Mouse (Mus musculus): Measurements from ENCODE around the gene Chka.

Gene Chka

GRCm38 (mm10) chr19:3846676-3847604 is 4.6 kb upstream of the Chka start:
- DNase-seq = no peak

- DNase-seq = no peak
These were observed 3.9 kb upstream of the Chka start for GRCm38 (mm10) chr19:3847711-3848110.

- DNase-seq = peak; percentile 38
These were observed 3.3 kb upstream of the Chka start for GRCm38 (mm10) chr19:3848207-3848808.

GRCm38 (mm10) chr19:3849251-3849650 is 2.3 kb upstream of the Chka start:
- no peak for DNase-seq

GRCm38 (mm10) chr19:3850076-3850475 is 1.5 kb upstream of the Chka start:
- DNase-seq = no peak

- peak; percentile 83 for DNase-seq
These were observed 615 bp upstream of the Chka start for GRCm38 (mm10) chr19:3850847-3851469.

DNA sequence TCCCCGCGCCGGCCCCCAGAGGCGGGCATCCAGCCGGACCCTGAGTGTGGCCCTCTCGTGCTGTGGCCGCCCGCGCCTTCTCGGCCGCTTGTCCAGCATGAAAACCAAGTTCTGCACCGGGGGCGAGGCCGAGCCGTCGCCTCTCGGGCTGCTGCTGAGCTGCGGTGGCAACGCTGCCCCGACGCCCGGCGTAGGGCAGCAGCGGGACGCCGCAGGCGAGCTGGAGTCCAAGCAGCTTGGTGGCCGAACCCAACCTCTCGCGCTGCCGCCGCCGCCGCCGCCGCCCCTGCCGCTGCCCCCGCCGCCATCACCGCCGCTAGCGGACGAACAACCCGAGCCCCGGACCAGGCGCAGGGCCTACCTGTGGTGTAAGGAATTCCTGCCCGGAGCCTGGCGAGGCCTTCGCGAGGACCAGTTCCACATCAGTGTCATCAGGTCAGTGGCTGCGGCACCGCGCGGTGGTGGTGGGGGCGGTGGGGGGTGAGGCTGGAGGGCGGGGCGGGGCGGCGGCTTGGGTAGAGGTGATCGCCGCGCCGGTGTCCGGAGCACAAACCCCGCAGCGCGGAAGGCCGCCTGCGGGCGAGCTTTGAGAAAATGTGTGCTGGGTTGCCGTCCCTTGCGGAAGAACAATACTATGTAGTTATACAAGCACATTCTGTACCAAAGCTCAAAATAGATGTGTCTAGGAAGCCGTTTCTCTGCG is 557 bp downstream of the Chka start:
- peak; percentile 75 for DNase-seq

DNA sequence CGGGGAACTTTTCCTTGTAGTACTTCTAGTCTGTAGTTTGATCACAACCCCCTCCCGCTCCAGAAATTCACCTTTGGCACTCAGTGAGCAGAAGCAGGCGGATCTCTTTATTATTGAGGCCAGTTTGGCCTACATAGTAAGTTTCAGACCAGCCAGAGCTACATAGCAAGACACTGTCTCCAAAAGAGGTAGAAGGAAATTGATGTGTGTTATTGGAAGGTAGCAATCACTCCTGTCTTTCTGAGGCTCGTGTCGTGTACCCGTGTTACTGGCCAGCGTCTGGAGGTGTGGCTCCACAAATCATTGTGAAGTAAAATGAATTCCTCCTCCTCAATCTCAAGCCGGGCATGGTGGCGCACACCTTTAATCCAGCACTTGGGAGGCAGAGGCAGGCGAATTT is 1.5 kb downstream of the Chka start:
- no peak for DNase-seq

- DNase-seq = peak; percentile 48
These were observed 2.3 kb downstream of the Chka start for GRCm38 (mm10) chr19:3853891-3854290.

DNA sequence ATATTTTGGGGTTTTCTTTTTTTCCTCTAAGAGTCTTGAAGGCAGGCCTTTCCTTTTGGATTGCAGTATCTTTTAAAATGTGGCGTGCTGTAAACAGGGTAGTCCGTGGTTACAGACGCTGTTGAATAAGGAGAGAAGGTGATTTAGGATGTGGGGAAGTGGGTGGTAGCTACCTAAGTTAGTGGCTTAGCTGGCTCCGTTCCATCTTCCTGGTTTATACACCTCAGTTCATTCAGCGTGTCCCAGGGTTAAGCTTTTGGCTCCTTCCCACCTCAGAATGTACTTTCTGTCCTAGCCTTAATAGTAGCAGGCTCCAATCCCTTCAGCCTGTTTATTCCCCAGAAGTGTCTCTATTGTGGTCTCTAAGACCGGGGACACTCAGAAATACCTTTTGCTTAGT is 3.5 kb downstream of the Chka start:
- DNase-seq = peak; percentile 39

- DNase-seq = peak; percentile 52
These were observed 4.0 kb downstream of the Chka start for GRCm38 (mm10) chr19:3855601-3856000.

GRCm38 (mm10) chr19:3857220-3857619 is 5.6 kb downstream of the Chka start:
- no peak for DNase-seq

GRCm38 (mm10) chr19:3862713-3863112 is 11.1 kb downstream of the Chka start:
- no peak for DNase-seq

GRCm38 (mm10) chr19:3864960-3865359 is 13.4 kb downstream of the Chka start:
- DNase-seq = no peak

GRCm38 (mm10) chr19:3868290-3868689 is 16.7 kb downstream of the Chka start:
- no peak for DNase-seq

GRCm38 (mm10) chr19:3871468-3871867 is 19.9 kb downstream of the Chka start:
- no peak for DNase-seq

GRCm38 (mm10) chr19:3872373-3872772 is 20.8 kb downstream of the Chka start:
- peak; percentile 79 for DNase-seq

- no peak for DNase-seq
These were observed 23.5 kb downstream of the Chka start for GRCm38 (mm10) chr19:3875045-3875444.

GRCm38 (mm10) chr19:3880054-3880848 is 28.7 kb downstream of the Chka start:
- DNase-seq = peak; percentile 43

- no peak for DNase-seq
These were observed 30.6 kb downstream of the Chka start for GRCm38 (mm10) chr19:3882214-3882613.

GRCm38 (mm10) chr19:3884325-3884990 is 32.9 kb downstream of the Chka start:
- no peak for DNase-seq

- DNase-seq = no peak
These were observed 37.5 kb downstream of the Chka start for GRCm38 (mm10) chr19:3889096-3889495.

Measured in kidney, postnatal 10 days (tissue).